Mouse (Mus musculus) activated CD4-positive, CD25-positive, alpha-beta regulatory T cell (primary cell): Measurements from ENCODE around the gene Abcc9. TPM values are rescaled to one million over a fixed set of nuclear protein-coding genes. Genes with fewer than 3 reads are reported as not detected.

Experiments used
- polyA plus RNA-seq, 2 experiments: library from polyadenylated mRNA; unstranded; fragments of 100-300 nt; shearing (Covaris generic); gene quantifications; one replicate each; pipeline ENCODE4 v1.2.1; 2017

Gene Abcc9
- under 1 TPM; 0.04 TPM for polyA plus RNA-seq

DNA sequence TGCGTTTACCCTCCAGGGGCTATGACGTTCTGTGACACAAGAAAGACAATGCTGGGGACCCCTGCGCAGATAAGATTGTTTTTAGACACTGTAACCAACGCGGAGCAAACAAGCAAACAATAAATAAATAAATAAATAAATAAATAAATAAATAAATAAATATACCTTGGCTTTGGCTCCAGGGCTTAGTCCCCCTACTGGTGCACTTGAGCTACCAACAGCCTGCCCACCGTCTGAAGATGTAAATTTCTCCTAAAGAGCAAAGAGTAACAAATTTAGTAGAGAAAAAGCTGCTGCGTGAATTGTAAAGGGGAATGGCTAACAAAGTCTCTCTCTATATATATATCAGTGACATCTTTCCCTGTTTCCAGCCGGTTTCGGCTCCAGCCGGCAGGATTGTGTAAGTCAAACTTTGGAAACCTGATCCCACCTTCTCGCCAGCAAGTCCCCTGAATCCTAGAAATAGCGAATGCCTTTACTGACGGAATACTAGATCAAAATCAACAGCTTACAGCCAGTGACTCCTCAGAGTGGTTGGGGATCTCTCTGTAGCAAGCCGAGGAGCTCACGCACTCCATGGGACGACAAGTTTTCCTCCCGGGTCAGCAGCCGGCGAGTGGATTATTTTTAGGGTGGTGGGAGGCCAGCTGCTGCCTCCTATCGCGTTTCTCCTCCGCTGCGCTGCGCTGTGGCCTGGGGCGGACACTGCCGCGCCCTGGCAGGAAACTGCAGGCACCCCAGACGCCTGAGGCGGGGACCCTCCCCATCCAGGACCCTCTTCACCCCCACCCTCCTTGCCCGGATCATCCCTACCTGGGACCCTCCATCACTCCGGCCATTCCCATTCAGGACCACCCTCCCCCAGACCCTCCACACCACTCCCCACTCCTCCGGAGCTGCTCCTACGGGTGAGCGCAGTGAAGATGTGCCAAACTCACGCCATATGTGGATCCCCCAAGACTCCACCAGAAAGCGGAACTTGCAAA, at the start of gene Abcc9:
Abcc9 (minus strand) TSS at position 664 of the 986 bp plus-strand sequence.

DNA sequence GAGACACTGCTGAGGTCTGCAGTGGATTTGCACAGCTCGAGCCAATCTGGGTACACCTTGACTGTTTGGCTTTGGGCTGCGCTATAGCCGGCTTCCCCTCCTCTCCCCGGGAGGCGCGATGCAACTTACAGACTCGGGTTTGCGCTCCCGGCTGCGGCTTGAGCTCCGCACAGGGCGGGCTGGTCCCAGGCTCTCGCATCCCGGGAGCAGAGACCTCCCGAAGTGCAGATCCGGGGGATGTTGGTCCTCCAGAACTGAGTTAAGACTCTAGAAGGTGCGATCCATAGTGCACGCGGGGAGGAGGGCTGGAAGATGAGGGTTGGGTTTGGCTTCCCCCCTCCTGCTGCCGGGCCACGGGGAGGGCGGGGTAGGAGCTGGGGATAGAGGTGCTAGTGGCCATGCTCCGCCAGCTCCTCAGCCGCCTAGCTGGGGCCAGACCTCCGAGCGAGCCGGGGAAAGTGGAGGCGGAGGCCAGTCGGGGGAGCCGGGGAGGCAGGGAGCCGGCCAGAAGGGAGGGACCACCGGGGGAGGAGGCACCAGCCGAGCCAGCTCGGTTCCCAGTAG, 131.0 kb downstream of the Abcc9 start, which contains the start of gene Kcnj8:
Kcnj8 (minus strand) TSS at position 560 of the 564 bp plus-strand sequence.

Other genes starting within 250 kb of the Abcc9 start
- gene Gys2, start 229.2 kb downstream of the Abcc9 start, polyA plus RNA-seq, result under 1 TPM in 1 of 2 experiments, not detected in 1; 0.09 TPM
- gene Ldhb, start 194.4 kb downstream of the Abcc9 start, polyA plus RNA-seq, result 100 to 1,000 TPM in 1 of 2 experiments, 10 to 100 TPM in 1; 66.8 to 172 TPM
- gene Kcnj8, start 130.7 kb downstream of the Abcc9 start, polyA plus RNA-seq, result under 1 TPM; 0.10 TPM
- 10 to 100 TPM; 94.4 to 96.3 TPM for gene Cmas, start 54.4 kb upstream of the Abcc9 start, polyA plus RNA-seq
- not detected for gene Sult6b2, start 102.2 kb upstream of the Abcc9 start, polyA plus RNA-seq